Mouse (Mus musculus) gastrocnemius, adult 2 months (tissue): ENCODE measurements around the gene Gm4131. TPM values are rescaled to one million over a fixed set of nuclear protein-coding genes. Genes with fewer than 3 reads are reported as not detected.

Source experiments
- DNase-seq: peaks from one replicate; pipeline ENCODE4 v3.0.0; 2022
- H3K27ac ChIP-seq: fragments of 200-600 bp; 2 replicates; pipeline ENCODE4 v1.8.1; 2022; ENCODE audit warnings: mild to moderate bottlenecking
- H3K4me3 ChIP-seq: fragments of 200-600 bp; 2 replicates; pipeline ENCODE4 v1.8.1; 2022; ENCODE audit warnings: mild to moderate bottlenecking, moderate library complexity
- CTCF ChIP-seq: fragments of 200-600 bp; IDR thresholded peaks from 2 replicates; pipeline ENCODE4 v1.8.1; 2022; ENCODE audit warnings: antibody characterized with exemption, mild to moderate bottlenecking, moderate library complexity
- intact Hi-C: fragments of 180-260 bp; cut with DNase I; formaldehyde crosslinking; loops from one replicate; pipeline ENCODE4 v1.15.1; 2025
- total RNA-seq, 2 experiments: library from RNA; stranded (reverse); gene quantifications; 2 replicates each; pipeline ENCODE4 v1.2.3; 2021

Gene Gm4131
- total RNA-seq, 2 experiments from 2014 or later = not detected

GRCm38 (mm10) chr14:62563679-62564078, 3.0 kb downstream of the Gm4131 start:
- Histone ChIP-seq H3K27ac (no peak overlapping the region), H3K4me3 (no peak overlapping the region)
- no peak for DNase-seq
- TF ChIP-seq CTCF = no peak
- intact Hi-C loops = no loop called here

GRCm38 (mm10) chr14:62561875-62562748, 4.6 kb downstream of the Gm4131 start:
- no peak for DNase-seq
- H3K27ac ChIP-seq = no peak overlapping the region
- intact Hi-C loops = no loop called here
- no peak for TF ChIP-seq CTCF
- no peak overlapping the region for H3K4me3 ChIP-seq

- TF ChIP-seq CTCF = no peak
- intact Hi-C loops = loop anchor here (5.0 to 10.0 kb wide), 2 partner anchors 278 to 420 kb away; partner anchors contain the start of gene Wdfy2
- Histone ChIP-seq H3K27ac (peak overlapping the region; percentile 82; the same call in 1 of the 2 replicates), H3K4me3 (peak overlapping the region; percentile 80)
- DNase-seq = no peak
Observed at GRCm38 (mm10) chr14:62557111-62557510, 9.6 kb downstream of the Gm4131 start.

- peak; percentile 25 for DNase-seq
- TF ChIP-seq CTCF = no peak
- H3K27ac ChIP-seq = peak overlapping the region; percentile 82
- intact Hi-C loops = loop anchor here (5.0 to 10.0 kb wide), 2 partner anchors 279 to 421 kb away; partner anchors contain the start of gene Wdfy2
- H3K4me3 ChIP-seq = peak overlapping the region; percentile 80
Observed at GRCm38 (mm10) chr14:62555840-62556810, 10.6 kb downstream of the Gm4131 start.

GRCm38 (mm10) chr14:62555309-62555829, 11.4 kb downstream of the Gm4131 start, which contains the start of gene Fam124a:
TSS of gene Fam124a (plus strand) at chr14:62555737.
- DNase-seq = peak; percentile 79
- TF ChIP-seq CTCF = peak; percentile 62
- intact Hi-C loops = loop anchor here (5.0 to 10.0 kb wide), 2 partner anchors 279 to 422 kb away; partner anchors contain the start of gene Wdfy2
- H3K4me3 ChIP-seq = peak within 1 kb of the TSS; percentile 80
- peak within 1 kb of the TSS; percentile 82 for H3K27ac ChIP-seq

GRCm38 (mm10) chr14:62553786-62554185, 12.9 kb downstream of the Gm4131 start:
- Histone ChIP-seq H3K27ac (no peak overlapping the region), H3K4me3 (no peak overlapping the region)
- intact Hi-C loops = loop anchor here (10.0 kb wide), 1 partner anchor 281 kb away; the partner anchor contains the start of gene Wdfy2
- DNase-seq = no peak
- no peak for TF ChIP-seq CTCF

- Histone ChIP-seq H3K4me3 (no peak overlapping the region), H3K27ac (no peak overlapping the region)
- TF ChIP-seq CTCF = no peak
- DNase-seq = no peak
- intact Hi-C loops = loop anchor here (10.0 kb wide), 1 partner anchor 282 kb away; the partner anchor contains the start of gene Wdfy2
Observed at GRCm38 (mm10) chr14:62552771-62553170, 13.9 kb downstream of the Gm4131 start.

- H3K27ac ChIP-seq = no peak overlapping the region
- no peak for DNase-seq
- no peak for TF ChIP-seq CTCF
- intact Hi-C loops = loop anchor here (10.0 kb wide), 1 partner anchor 285 kb away; the partner anchor contains the start of gene Wdfy2
- H3K4me3 ChIP-seq = no peak overlapping the region
Observed at GRCm38 (mm10) chr14:62550121-62550520, 16.6 kb downstream of the Gm4131 start.

- no peak overlapping the region for H3K27ac ChIP-seq
- no peak for DNase-seq
- H3K4me3 ChIP-seq = no peak overlapping the region
- intact Hi-C loops = no loop called here
- no peak for TF ChIP-seq CTCF
Observed at GRCm38 (mm10) chr14:62546746-62547145, 20.0 kb downstream of the Gm4131 start.

- DNase-seq = no peak
- no peak for TF ChIP-seq CTCF
- intact Hi-C loops = no loop called here
- no peak overlapping the region for H3K4me3 ChIP-seq
- H3K27ac ChIP-seq = no peak overlapping the region
Observed at GRCm38 (mm10) chr14:62546296-62546695, 20.4 kb downstream of the Gm4131 start.

GRCm38 (mm10) chr14:62541751-62542150, 25.0 kb downstream of the Gm4131 start:
- no peak for DNase-seq
- no peak for TF ChIP-seq CTCF
- Histone ChIP-seq H3K27ac (peak overlapping the region; percentile 59), H3K4me3 (no peak overlapping the region)
- intact Hi-C loops = no loop called here

- H3K27ac ChIP-seq = peak overlapping the region; percentile 44
- no peak for DNase-seq
- TF ChIP-seq CTCF = no peak
- intact Hi-C loops = no loop called here
- H3K4me3 ChIP-seq = no peak overlapping the region
Observed at GRCm38 (mm10) chr14:62539834-62540233, 26.9 kb downstream of the Gm4131 start.
